Mouse (Mus musculus) E14TG2a.4 (cell line): ENCODE measurements at regions not wholly inside any gene's neighbourhood (a gene's known extent, or its start where the extent isn't known, plus 50 kb on each side); places are given as distances from the start of the nearest gene placed in this dataset.
"Not testable (repeated sequence)": the region's sequence is repeated elsewhere in the genome, so short reads cannot be mapped to it uniquely, and the experiment has no call there.

ENCODE experiments used
- H3K27me3 ChIP-seq: 2 replicates; pipeline ENCODE4 v1.6.1; 2014; ENCODE audit warnings: low read length, control low read depth; ENCODE audit not compliant: insufficient read depth
- H3K36me3 ChIP-seq: 2 replicates; pipeline ENCODE4 v1.6.1; 2014; ENCODE audit warnings: low read length, control low read depth; ENCODE audit not compliant: insufficient read depth
- H3K4me1 ChIP-seq: replicated peaks from 2 replicates; pipeline ENCODE4 v1.6.1; 2014; ENCODE audit warnings: low read depth, low read length, control low read depth
- H3K4me3 ChIP-seq: replicated peaks from 2 replicates; pipeline ENCODE4 v1.5.1; 2014; ENCODE audit warnings: mild to moderate bottlenecking, low read length
- H3K9me3 ChIP-seq: 2 replicates; pipeline ENCODE4 v1.6.1; 2014; ENCODE audit warnings: low read length, control low read depth
- CTCF ChIP-seq: conservative IDR thresholded peaks from 2 replicates; pipeline ENCODE4 v1.5.1; 2014; ENCODE audit warnings: low read length
- NANOG ChIP-seq: IDR thresholded peaks from 2 replicates; pipeline ENCODE4 v1.6.1; 2014; ENCODE audit warnings: borderline replicate concordance, low read length, mixed read lengths
- POU5F1 ChIP-seq: IDR thresholded peaks from 2 replicates; pipeline ENCODE4 v1.6.1; 2014; ENCODE audit warnings: low read length, borderline replicate concordance

DNA sequence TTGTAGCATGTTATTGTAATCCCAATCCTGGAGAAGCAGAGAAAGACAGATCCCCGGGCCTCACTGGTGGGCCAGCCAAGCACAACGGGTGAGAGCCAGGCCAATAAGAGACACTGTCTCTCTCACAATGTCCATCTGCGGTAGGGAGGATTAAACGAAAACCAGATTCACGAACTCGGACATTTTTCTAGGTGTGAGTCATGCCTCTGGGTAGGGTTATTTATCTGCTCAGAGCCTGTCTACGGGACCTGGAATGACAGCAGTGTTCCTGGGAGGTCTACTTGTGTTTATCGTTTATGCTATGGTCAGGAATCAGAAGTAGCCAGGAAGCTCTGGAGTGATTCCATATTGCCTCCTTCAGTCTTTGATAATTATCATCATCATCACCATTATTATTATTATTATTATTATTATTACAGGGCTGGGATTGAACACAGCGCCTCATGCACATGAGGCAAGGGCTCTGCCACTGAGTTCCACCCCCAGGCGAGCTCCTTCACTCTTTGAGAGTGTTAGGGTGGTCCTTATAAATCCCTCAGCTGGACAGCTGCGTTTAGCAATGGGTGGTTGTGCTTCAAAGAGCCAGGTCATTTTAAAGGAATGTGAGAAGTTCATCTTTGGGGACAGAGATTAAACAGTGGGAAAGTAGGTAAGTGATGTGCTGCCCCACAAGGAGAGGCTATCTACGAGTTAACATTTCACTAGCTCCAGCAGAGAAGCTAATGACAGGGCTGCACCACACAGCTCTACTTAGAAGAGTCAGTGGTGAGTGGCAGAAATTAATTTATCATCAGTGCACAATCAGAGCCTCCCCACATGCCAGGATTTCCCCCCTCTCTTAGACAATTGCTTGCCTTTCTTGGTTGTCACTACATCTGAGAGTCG lies 116.3 kb downstream of the Enc1 start:
- no peaks in the 10 kb centered on the region for H3K36me3 ChIP-seq
- peaks cover 51% of the 10 kb centered on the region for H3K4me1 ChIP-seq
- H3K9me3 ChIP-seq, result peaks cover 8% of the 10 kb centered on the region
- TF ChIP-seq CTCF (no peak), NANOG (no peak), POU5F1 (no peak)
- H3K27me3 ChIP-seq, result no peaks in the 10 kb centered on the region
- no peak overlapping the region for H3K4me3 ChIP-seq

- H3K4me3 ChIP-seq, result peak overlapping the region; percentile 69
- not testable (repeated sequence) for H3K27me3 ChIP-seq
Measured at GRCm38 (mm10) chr13:97355411-97355810, 114.5 kb downstream of the Enc1 start.

GRCm38 (mm10) chr13:97347696-97348095 lies 106.8 kb downstream of the Enc1 start:
- H3K36me3 ChIP-seq, result no peaks in the 10 kb centered on the region
- H3K27me3 ChIP-seq, result peaks cover 10% of the 10 kb centered on the region

More at GRCm38 (mm10) chr13:97355411-97355810, 114.5 kb downstream of the Enc1 start:
- not testable (repeated sequence) for H3K9me3 ChIP-seq, H3K36me3 ChIP-seq
- peaks cover 51% of the 10 kb centered on the region for H3K4me1 ChIP-seq

GRCm38 (mm10) chr13:97341218-97341889 lies 100.4 kb downstream of the Enc1 start:
- H3K27me3 ChIP-seq, result peaks cover 14% of the 10 kb centered on the region
- no peak overlapping the region for H3K4me3 ChIP-seq
- H3K4me1 ChIP-seq, result peaks cover 24% of the 10 kb centered on the region
- no peaks in the 10 kb centered on the region for H3K9me3 ChIP-seq
- no peaks in the 10 kb centered on the region for H3K36me3 ChIP-seq
- no peak for TF ChIP-seq CTCF
- TF ChIP-seq POU5F1, result no peak
- no peak for TF ChIP-seq NANOG

More at GRCm38 (mm10) chr13:97347696-97348095, 106.8 kb downstream of the Enc1 start:
- no peaks in the 10 kb centered on the region for H3K9me3 ChIP-seq
- TF ChIP-seq CTCF, result no peak
- no peak for TF ChIP-seq POU5F1
- no peak for TF ChIP-seq NANOG
- H3K4me1 ChIP-seq, result no peaks in the 10 kb centered on the region; the same call in 1 of the 2 replicates
- H3K4me3 ChIP-seq, result no peak overlapping the region

GRCm38 (mm10) chr13:97337954-97338353 lies 97.0 kb downstream of the Enc1 start:
- Histone ChIP-seq H3K9me3 (no peaks in the 10 kb centered on the region), H3K4me3 (no peak overlapping the region), H3K4me1 (peaks cover 46% of the 10 kb centered on the region), H3K27me3 (peaks cover 7% of the 10 kb centered on the region), H3K36me3 (no peaks in the 10 kb centered on the region)
- TF ChIP-seq NANOG (no peak), CTCF (no peak), POU5F1 (no peak)

DNA sequence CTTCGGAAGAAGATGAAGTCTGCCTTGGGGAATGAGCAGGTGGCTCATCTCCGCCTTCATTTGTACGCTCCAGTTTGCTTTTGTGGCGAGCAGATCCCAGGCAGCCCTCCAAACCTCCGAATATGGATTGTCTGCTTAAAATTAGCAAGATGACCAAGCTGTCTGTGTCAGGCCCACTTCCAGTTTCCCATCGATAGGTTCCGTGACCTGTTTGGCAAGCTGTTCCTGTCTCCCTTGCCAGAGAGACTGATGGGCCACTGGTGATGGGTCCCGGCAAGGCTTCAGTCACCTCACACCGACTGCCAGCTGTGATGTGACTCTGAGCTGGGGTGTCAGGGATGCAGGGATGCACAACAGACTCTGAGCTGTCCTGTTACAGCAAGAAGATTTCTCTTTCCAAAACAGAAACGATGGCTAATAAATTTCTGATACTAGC lies 96.4 kb downstream of the Enc1 start:
- H3K9me3 ChIP-seq, result no peaks in the 10 kb centered on the region
- H3K36me3 ChIP-seq, result no peaks in the 10 kb centered on the region
- H3K4me3 ChIP-seq, result no peak overlapping the region
- peaks cover 49% of the 10 kb centered on the region for H3K4me1 ChIP-seq
- H3K27me3 ChIP-seq, result peaks cover 7% of the 10 kb centered on the region
- TF ChIP-seq POU5F1 (no peak), NANOG (no peak), CTCF (no peak)

- no peak overlapping the region for H3K4me3 ChIP-seq
- TF ChIP-seq NANOG, result no peak
- 0 out of 2 replicates have a peak, but pooled peaks cover 2% of the 10 kb centered on the region for H3K27me3 ChIP-seq
- H3K36me3 ChIP-seq, result no peaks in the 10 kb centered on the region
- H3K9me3 ChIP-seq, result no peaks in the 10 kb centered on the region
- H3K4me1 ChIP-seq, result peaks cover 57% of the 10 kb centered on the region
Measured at GRCm38 (mm10) chr13:97333801-97334534, 93.1 kb downstream of the Enc1 start.

GRCm38 (mm10) chr13:97331072-97331471 lies 90.2 kb downstream of the Enc1 start:
- 0 out of 2 replicates have a peak, but pooled peaks cover 2% of the 10 kb centered on the region for H3K27me3 ChIP-seq
- H3K36me3 ChIP-seq, result no peaks in the 10 kb centered on the region
- H3K4me3 ChIP-seq, result no peak overlapping the region
- peaks cover 49% of the 10 kb centered on the region for H3K4me1 ChIP-seq
- TF ChIP-seq POU5F1, result no peak
- TF ChIP-seq CTCF, result no peak
- no peak for TF ChIP-seq NANOG
- H3K9me3 ChIP-seq, result peaks cover 28% of the 10 kb centered on the region

DNA sequence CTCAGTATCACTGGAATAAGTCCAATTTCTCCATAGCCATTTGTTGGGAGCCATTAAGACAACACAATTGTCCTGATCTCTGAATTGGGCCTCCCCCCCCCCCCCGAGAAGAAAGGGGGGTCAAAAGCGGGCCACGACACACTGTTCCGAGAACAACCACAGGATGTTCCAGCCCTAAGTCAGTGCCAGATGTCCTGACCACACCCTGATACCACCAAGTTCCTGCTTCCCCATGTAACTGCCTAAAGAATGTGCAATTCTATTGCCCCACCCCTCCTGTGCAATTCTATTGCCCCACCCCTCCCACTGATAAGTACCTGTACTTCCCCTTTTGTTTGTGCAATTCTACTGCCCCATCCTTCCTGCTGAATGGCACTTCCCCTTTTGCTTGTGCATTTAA lies 80.4 kb downstream of the Enc1 start:
- not testable (repeated sequence) for H3K27me3 ChIP-seq, H3K4me3 ChIP-seq, H3K36me3 ChIP-seq
- Histone ChIP-seq H3K4me1 (peaks cover 47% of the 10 kb centered on the region), H3K9me3 (peaks cover 32% of the 10 kb centered on the region)
